Mouse (Mus musculus) cerebellum, adult 8-10 months (tissue): ENCODE data around the gene Akap8l.

ENCODE experiments used
- DNase-seq: peaks from one replicate; pipeline ENCODE4 v3.0.0; 2022

Akap8l gene

GRCm38 (mm10) chr17:32350382-32350983 is at the start of gene Akap8l:
Akap8l (minus strand) TSS chr17:32350607.
- DNase-seq: peak; percentile 97

GRCm38 (mm10) chr17:32396266-32396665 is 45.9 kb upstream of the Akap8l start:
- no peak for DNase-seq

- no peak for DNase-seq
These were observed 43.5 kb upstream of the Akap8l start for GRCm38 (mm10) chr17:32393944-32394343.

- peak; percentile 98 for DNase-seq
These were observed 38.8 kb upstream of the Akap8l start, which contains the start of gene Wiz for GRCm38 (mm10) chr17:32389101-32389659. Wiz (minus strand) TSS chr17:32389439.

GRCm38 (mm10) chr17:32388370-32389100 is 38.1 kb upstream of the Akap8l start:
- DNase-seq: peak; percentile 62

- no peak for DNase-seq
These were observed 37.6 kb upstream of the Akap8l start for GRCm38 (mm10) chr17:32387986-32388369.

GRCm38 (mm10) chr17:32386659-32387432 is 36.4 kb upstream of the Akap8l start:
- no peak for DNase-seq

GRCm38 (mm10) chr17:32383661-32384060 is 33.3 kb upstream of the Akap8l start:
- DNase-seq: no peak

- peak; percentile 56 for DNase-seq
These were observed 32.2 kb upstream of the Akap8l start for GRCm38 (mm10) chr17:32382576-32382975.

- DNase-seq: no peak
These were observed 28.4 kb upstream of the Akap8l start for GRCm38 (mm10) chr17:32378786-32379185.

GRCm38 (mm10) chr17:32377137-32377536 is 26.7 kb upstream of the Akap8l start:
- no peak for DNase-seq

GRCm38 (mm10) chr17:32376475-32376874 is 26.1 kb upstream of the Akap8l start:
- no peak for DNase-seq

GRCm38 (mm10) chr17:32368991-32369578 is 18.7 kb upstream of the Akap8l start:
- DNase-seq: no peak

- DNase-seq: no peak
These were observed 17.3 kb upstream of the Akap8l start for GRCm38 (mm10) chr17:32367706-32368105.

GRCm38 (mm10) chr17:32365296-32365695 is 14.9 kb upstream of the Akap8l start:
- no peak for DNase-seq

- DNase-seq: no peak
These were observed 14.4 kb upstream of the Akap8l start for GRCm38 (mm10) chr17:32364850-32365249.

GRCm38 (mm10) chr17:32364331-32364730 is 13.9 kb upstream of the Akap8l start:
- peak; percentile 83 for DNase-seq

GRCm38 (mm10) chr17:32363821-32364301 is 13.5 kb upstream of the Akap8l start:
- DNase-seq: no peak

GRCm38 (mm10) chr17:32362686-32363085 is 12.3 kb upstream of the Akap8l start:
- DNase-seq: no peak

- DNase-seq: no peak
These were observed 9.5 kb upstream of the Akap8l start for GRCm38 (mm10) chr17:32359928-32360327.

GRCm38 (mm10) chr17:32358943-32359340 is 8.5 kb upstream of the Akap8l start:
- DNase-seq: no peak

- DNase-seq: no peak
These were observed 8.0 kb upstream of the Akap8l start for GRCm38 (mm10) chr17:32358192-32358942.
